Mouse (Mus musculus): ENCODE results near the gene Cmklr1. TPM values are rescaled to one million over a fixed set of nuclear protein-coding genes. Genes with fewer than 3 reads are reported as not detected.

The Cmklr1 gene
- total and polyA plus RNA-seq, 2 experiments from 2014 or later, result 2.0 to 4.8 TPM

DNA sequence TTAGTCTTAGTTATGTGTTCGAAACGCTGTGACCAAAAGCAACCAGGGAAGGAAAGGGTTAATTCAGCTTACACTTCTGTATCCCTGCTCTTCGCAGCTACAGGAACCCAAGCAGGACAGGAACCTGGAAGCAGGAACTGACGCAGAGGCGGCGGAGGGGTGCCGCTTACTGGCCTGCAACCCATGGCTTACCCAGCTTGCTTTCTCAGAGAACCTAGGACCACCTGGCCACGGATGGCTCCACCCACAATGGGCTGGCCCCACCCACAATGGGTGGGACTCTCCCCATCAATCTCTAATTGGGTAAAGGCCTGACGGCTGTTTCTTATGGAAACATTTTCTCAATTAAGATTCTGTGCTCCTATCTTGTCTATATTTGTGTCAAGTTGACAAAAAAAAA is 54.0 kb downstream of the Cmklr1 start:
- peaks cover 6% of the 10 kb centered on the region for H3K27me3 ChIP-seq (ENCODE audit: control insufficient read depth, insufficient read depth, low read length)
- DNase-seq (ENCODE audit: low spot score), result no peak
- H3K4me2 ChIP-seq (ENCODE audit: low read depth, low read length), result no peak overlapping the region
- H3K27ac ChIP-seq (ENCODE audit: low read depth), result no peak overlapping the region
- H3K4me1 ChIP-seq (ENCODE audit: control insufficient read depth, insufficient read depth), result no peaks in the 10 kb centered on the region
- no peak for ATAC-seq (ENCODE audit: insufficient read depth, low read depth)
- no peak overlapping the region for H3K9ac ChIP-seq (replicated peaks; ENCODE audit: low read depth, low read length)
- TF ChIP-seq EP300 (IDR thresholded peaks at IDR 0.05; ENCODE audit: low read depth), result no peak
- no peak for TF ChIP-seq CTCF (IDR thresholded peaks at IDR 0.05; ENCODE audit: low read depth)
- no peaks in the 10 kb centered on the region for H3K9me3 ChIP-seq (replicated peaks; ENCODE audit: control insufficient read depth, low read length)
- H3K36me3 ChIP-seq (replicated peaks; ENCODE audit: control insufficient read depth, insufficient read depth, low read length), result no peaks in the 10 kb centered on the region
- 76% methylated on average over 9 of the region's 9 CpGs for WGBS
- no peak overlapping the region for H3K4me3 ChIP-seq (ENCODE audit: low read depth, low read length)

DNA sequence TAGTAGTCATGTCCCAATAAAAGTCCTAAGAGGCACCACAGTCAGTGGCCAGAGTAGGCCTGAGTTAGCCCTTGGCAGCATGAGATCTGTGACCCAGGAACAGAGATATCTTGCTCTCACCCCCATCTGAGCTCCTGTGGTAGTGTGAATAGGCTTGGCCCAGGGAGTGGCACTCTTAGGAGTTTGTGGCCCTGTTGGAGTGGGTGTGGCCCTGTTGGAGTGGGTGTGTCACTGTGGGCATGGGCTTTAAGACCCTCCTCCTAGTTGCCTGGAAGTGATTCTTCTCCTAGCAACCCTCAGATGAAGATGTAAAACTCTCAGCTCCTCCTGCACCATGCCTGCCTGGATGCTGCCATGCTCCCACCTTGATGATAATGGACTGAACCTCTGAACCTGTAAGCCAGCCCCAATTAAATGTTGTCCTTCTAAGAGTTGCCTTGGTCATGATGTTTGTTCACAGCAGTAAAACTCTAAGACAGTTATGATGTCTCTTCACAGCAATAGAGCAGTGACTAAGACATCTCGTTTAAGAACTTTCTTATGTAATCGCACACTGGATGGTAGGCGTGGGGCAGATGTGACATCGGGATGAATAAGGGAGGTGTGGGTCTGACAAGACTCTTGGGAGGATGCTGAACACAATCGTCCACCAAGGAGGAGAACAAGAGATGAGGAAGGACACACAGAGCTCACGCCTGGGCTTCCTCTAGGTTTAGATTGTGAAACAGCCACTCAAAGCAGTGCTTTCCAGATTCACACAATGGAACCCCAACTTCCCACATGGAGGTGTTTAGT is 56.1 kb downstream of the Cmklr1 start:
- H3K9ac ChIP-seq (replicated peaks; ENCODE audit: low read depth, low read length), result no peak overlapping the region

DNA sequence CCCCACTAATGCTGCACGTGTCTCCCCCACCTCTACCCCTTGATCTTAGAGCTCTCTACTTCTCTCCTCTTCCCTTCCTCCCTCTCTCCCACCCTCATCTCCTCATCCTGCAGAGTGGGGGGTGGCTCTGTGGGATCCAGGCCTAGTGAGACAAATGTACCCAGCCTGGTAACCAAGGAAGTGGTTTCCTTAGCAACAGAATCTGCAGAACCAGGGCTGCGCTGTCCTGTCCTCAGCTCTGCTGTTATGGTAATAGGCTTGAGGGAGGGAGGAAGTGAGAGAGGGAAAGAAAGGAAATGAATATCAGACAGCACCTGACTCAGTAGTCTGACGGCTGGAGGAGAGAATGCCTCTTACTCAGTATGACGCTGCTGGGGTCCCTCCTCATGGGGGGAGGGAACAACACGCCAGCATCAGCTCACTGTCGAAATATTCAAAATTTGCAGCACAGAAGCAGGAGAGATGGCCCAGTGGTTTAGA is 58.4 kb downstream of the Cmklr1 start:
- Histone ChIP-seq H3K4me3 (ENCODE audit: low read depth, low read length) (no peak overlapping the region), H3K4me1 (ENCODE audit: control insufficient read depth, insufficient read depth) (no peaks in the 10 kb centered on the region), H3K27ac (ENCODE audit: low read depth) (no peak overlapping the region), H3K9me3 (replicated peaks; ENCODE audit: control insufficient read depth, low read length) (no peaks in the 10 kb centered on the region), H3K4me2 (ENCODE audit: low read depth, low read length) (no peak overlapping the region), H3K9ac (replicated peaks; ENCODE audit: low read depth, low read length) (no peak overlapping the region), H3K27me3 (ENCODE audit: control insufficient read depth, insufficient read depth, low read length) (peaks cover 6% of the 10 kb centered on the region), H3K36me3 (replicated peaks; ENCODE audit: control insufficient read depth, insufficient read depth, low read length) (no peaks in the 10 kb centered on the region)
- ATAC-seq (ENCODE audit: insufficient read depth, low read depth), result no peak
- DNase-seq (ENCODE audit: low spot score), result peak; percentile 7
- 17% methylated on average over 6 of the region's 6 CpGs for WGBS
- TF ChIP-seq EP300 (IDR thresholded peaks at IDR 0.05; ENCODE audit: low read depth) (no peak), CTCF (IDR thresholded peaks at IDR 0.05; ENCODE audit: low read depth) (no peak)

More for the DNA sequence above, 56.1 kb downstream of the Cmklr1 start:
- Histone ChIP-seq H3K27ac (ENCODE audit: low read depth) (no peak overlapping the region), H3K9me3 (replicated peaks; ENCODE audit: control insufficient read depth, low read length) (no peaks in the 10 kb centered on the region), H3K4me3 (ENCODE audit: low read depth, low read length) (no peak overlapping the region), H3K4me2 (ENCODE audit: low read depth, low read length) (no peak overlapping the region), H3K27me3 (ENCODE audit: control insufficient read depth, insufficient read depth, low read length) (peaks cover 6% of the 10 kb centered on the region), H3K4me1 (ENCODE audit: control insufficient read depth, insufficient read depth) (no peaks in the 10 kb centered on the region), H3K36me3 (replicated peaks; ENCODE audit: control insufficient read depth, insufficient read depth, low read length) (no peaks in the 10 kb centered on the region)
- TF ChIP-seq EP300 (IDR thresholded peaks at IDR 0.05; ENCODE audit: low read depth), result no peak
- no peak for TF ChIP-seq CTCF (IDR thresholded peaks at IDR 0.05; ENCODE audit: low read depth)
- no peak for ATAC-seq (ENCODE audit: insufficient read depth, low read depth)
- no peak for DNase-seq (ENCODE audit: low spot score)
- 81% methylated on average over 6 of the region's 6 CpGs for WGBS

DNA sequence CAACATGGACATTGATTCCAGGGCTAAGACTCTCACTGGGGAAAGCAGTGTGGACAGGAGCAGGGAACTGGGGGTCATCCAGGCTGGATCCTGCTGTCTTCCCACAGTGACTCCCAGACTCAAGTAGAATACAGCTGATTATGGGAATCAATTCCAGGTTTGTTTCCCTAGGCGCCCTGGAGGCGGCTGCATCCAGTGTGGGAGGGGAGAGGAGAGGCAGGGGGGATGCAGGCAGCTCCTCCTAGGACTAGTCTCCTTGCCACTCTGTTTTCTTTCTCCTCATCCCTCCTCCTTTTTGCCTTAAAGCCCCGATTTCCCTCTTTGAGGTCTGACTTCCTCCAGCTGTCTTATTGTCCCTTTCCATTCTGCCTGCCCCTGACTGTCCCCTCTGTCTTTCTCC is 59.1 kb downstream of the Cmklr1 start:
- WGBS, result 8% methylated on average over 2 of the region's 3 CpGs
- Histone ChIP-seq H3K27ac (ENCODE audit: low read depth) (no peak overlapping the region), H3K4me2 (ENCODE audit: low read depth, low read length) (no peak overlapping the region), H3K4me1 (ENCODE audit: control insufficient read depth, insufficient read depth) (no peaks in the 10 kb centered on the region), H3K9me3 (replicated peaks; ENCODE audit: control insufficient read depth, low read length) (no peaks in the 10 kb centered on the region), H3K27me3 (ENCODE audit: control insufficient read depth, insufficient read depth, low read length) (peaks cover 6% of the 10 kb centered on the region), H3K4me3 (ENCODE audit: low read depth, low read length) (no peak overlapping the region), H3K9ac (replicated peaks; ENCODE audit: low read depth, low read length) (no peak overlapping the region), H3K36me3 (replicated peaks; ENCODE audit: control insufficient read depth, insufficient read depth, low read length) (no peaks in the 10 kb centered on the region)
- no peak for TF ChIP-seq CTCF (IDR thresholded peaks at IDR 0.05; ENCODE audit: low read depth)
- TF ChIP-seq EP300 (IDR thresholded peaks at IDR 0.05; ENCODE audit: low read depth), result no peak
- no peak for ATAC-seq (ENCODE audit: insufficient read depth, low read depth)
- no peak for DNase-seq (ENCODE audit: low spot score)

DNA sequence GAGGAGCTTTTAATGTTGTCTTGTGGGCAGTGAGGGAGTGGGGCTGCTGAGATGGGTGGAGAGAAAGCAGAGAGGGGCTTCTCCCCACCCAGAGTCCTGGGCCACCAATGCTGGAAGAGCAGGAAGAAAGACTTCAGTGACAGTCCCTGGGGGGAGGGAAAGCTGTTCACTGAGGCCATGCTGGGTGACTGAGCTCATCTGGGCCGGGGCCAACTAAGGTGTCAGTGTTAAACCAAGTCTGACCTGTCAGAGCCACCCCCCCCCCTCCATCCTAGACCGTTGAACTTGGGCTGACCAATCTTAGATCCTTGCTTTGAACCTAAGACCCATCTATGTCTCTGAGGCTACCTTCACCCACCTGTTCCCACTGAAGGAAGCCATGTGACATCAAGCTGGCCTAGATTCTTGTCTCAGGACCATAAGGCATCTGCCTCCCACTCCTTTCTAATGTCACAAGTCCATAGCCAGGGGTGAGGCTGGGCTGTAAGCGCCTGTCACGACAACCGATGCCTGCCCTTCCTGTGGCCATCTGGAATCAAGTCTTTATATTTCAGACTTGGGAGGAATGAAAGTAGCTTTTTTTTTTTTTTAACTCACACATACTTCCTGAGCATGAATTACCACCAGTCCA is 60.1 kb downstream of the Cmklr1 start:
- ATAC-seq (ENCODE audit: insufficient read depth, low read depth) (no peak), DNase-seq (ENCODE audit: low spot score) (no peak)
- Histone ChIP-seq H3K27me3 (ENCODE audit: control insufficient read depth, insufficient read depth, low read length) (peaks cover 6% of the 10 kb centered on the region), H3K4me2 (ENCODE audit: low read depth, low read length) (no peak overlapping the region), H3K36me3 (replicated peaks; ENCODE audit: control insufficient read depth, insufficient read depth, low read length) (no peaks in the 10 kb centered on the region), H3K4me1 (ENCODE audit: control insufficient read depth, insufficient read depth) (no peaks in the 10 kb centered on the region), H3K9ac (replicated peaks; ENCODE audit: low read depth, low read length) (no peak overlapping the region), H3K9me3 (replicated peaks; ENCODE audit: control insufficient read depth, low read length) (no peaks in the 10 kb centered on the region), H3K4me3 (ENCODE audit: low read depth, low read length) (no peak overlapping the region), H3K27ac (ENCODE audit: low read depth) (no peak overlapping the region)
- no peak for TF ChIP-seq EP300 (IDR thresholded peaks at IDR 0.05; ENCODE audit: low read depth)
- no peak for TF ChIP-seq CTCF (IDR thresholded peaks at IDR 0.05; ENCODE audit: low read depth)
- 62% methylated on average over 5 of the region's 5 CpGs for WGBS

Data from heart, postnatal 0 days (tissue).